Mouse (Mus musculus): ENCODE measurements around the gene Tmod4. TPM values are rescaled to one million over a fixed set of nuclear protein-coding genes. Genes with fewer than 3 reads are reported as not detected.
A peak's percentile ranks its signal among the peaks of the same experiment; 100 is the strongest.
"Not testable (repeated sequence)": the region's sequence is repeated elsewhere in the genome, so short reads cannot be mapped to it uniquely, and the experiment has no call there.

The Tmod4 gene
- polyA plus RNA-seq, 1 experiment = not detected

GRCm38 (mm10) chr3:95133680-95134101 lies 9.4 kb downstream of the Tmod4 start, which contains the start of the genes Scnm1 and Lysmd1:
Scnm1 (minus strand) TSS chr3:95134011.
Lysmd1 (plus strand) TSS chr3:95134088.
- H3K27ac ChIP-seq (ENCODE audit: insufficient read depth, low read depth, low read length) = peak within 1 kb of the TSS; percentile 63
- peak within 1 kb of the TSS; percentile 57 for H3K4me3 ChIP-seq (ENCODE audit: insufficient read depth, low read depth, low read length)
- under 1% methylated on average over 20 of the region's 20 CpGs for WGBS
- peaks cover 3% of the 10 kb centered on the region for H3K4me1 ChIP-seq (ENCODE audit: control insufficient read depth, insufficient read depth, low read length)
- no peak for TF ChIP-seq CTCF (IDR thresholded peaks at IDR 0.05; ENCODE audit: insufficient read depth, low read depth, low read length)
- no peak for TF ChIP-seq POLR2A (IDR thresholded peaks at IDR 0.05; ENCODE audit: insufficient read depth, low read depth, low read length)

- H3K4me1 ChIP-seq (ENCODE audit: control insufficient read depth, insufficient read depth, low read length); H3K4me3 ChIP-seq (ENCODE audit: insufficient read depth, low read depth, low read length); H3K27ac ChIP-seq (ENCODE audit: insufficient read depth, low read depth, low read length): not testable (repeated sequence)
- no CpG with 5 or more reads among the region's 12 CpGs for WGBS
These were observed 9.9 kb downstream of the Tmod4 start for GRCm38 (mm10) chr3:95134133-95134532.

GRCm38 (mm10) chr3:95135023-95135422 lies 10.7 kb downstream of the Tmod4 start:
- no peak for TF ChIP-seq CTCF (IDR thresholded peaks at IDR 0.05; ENCODE audit: insufficient read depth, low read depth, low read length)
- TF ChIP-seq POLR2A (IDR thresholded peaks at IDR 0.05; ENCODE audit: insufficient read depth, low read depth, low read length) = no peak
- Histone ChIP-seq H3K4me1 (ENCODE audit: control insufficient read depth, insufficient read depth, low read length) (peaks cover 3% of the 10 kb centered on the region), H3K27ac (ENCODE audit: insufficient read depth, low read depth, low read length) (no peak overlapping the region), H3K4me3 (ENCODE audit: insufficient read depth, low read depth, low read length) (peak overlapping the region; percentile 24)
- 19% methylated on average over 6 of the region's 6 CpGs for WGBS

GRCm38 (mm10) chr3:95135433-95136052 lies 11.3 kb downstream of the Tmod4 start:
- no peak for TF ChIP-seq CTCF (IDR thresholded peaks at IDR 0.05; ENCODE audit: insufficient read depth, low read depth, low read length)
- TF ChIP-seq POLR2A (IDR thresholded peaks at IDR 0.05; ENCODE audit: insufficient read depth, low read depth, low read length) = no peak
- H3K27ac ChIP-seq (ENCODE audit: insufficient read depth, low read depth, low read length) = no peak overlapping the region
- WGBS = 48% methylated on average over 7 of the region's 7 CpGs
- no peak overlapping the region for H3K4me3 ChIP-seq (ENCODE audit: insufficient read depth, low read depth, low read length)
- peaks cover 3% of the 10 kb centered on the region for H3K4me1 ChIP-seq (ENCODE audit: control insufficient read depth, insufficient read depth, low read length)

- Histone ChIP-seq H3K4me3 (ENCODE audit: insufficient read depth, low read depth, low read length) (no peak overlapping the region), H3K27ac (ENCODE audit: insufficient read depth, low read depth, low read length) (no peak overlapping the region), H3K4me1 (ENCODE audit: control insufficient read depth, insufficient read depth, low read length) (peaks cover 3% of the 10 kb centered on the region)
- WGBS = 91% methylated on average over 3 of the region's 3 CpGs
- TF ChIP-seq POLR2A (IDR thresholded peaks at IDR 0.05; ENCODE audit: insufficient read depth, low read depth, low read length) (no peak), CTCF (IDR thresholded peaks at IDR 0.05; ENCODE audit: insufficient read depth, low read depth, low read length) (no peak)
These were observed 12.1 kb downstream of the Tmod4 start for GRCm38 (mm10) chr3:95136336-95136735.

- no peak overlapping the region for H3K27ac ChIP-seq (ENCODE audit: insufficient read depth, low read depth, low read length)
- 80% methylated on average over 25 of the region's 25 CpGs for WGBS
- no peaks in the 10 kb centered on the region for H3K4me1 ChIP-seq (ENCODE audit: control insufficient read depth, insufficient read depth, low read length)
- TF ChIP-seq CTCF (IDR thresholded peaks at IDR 0.05; ENCODE audit: insufficient read depth, low read depth, low read length) (no peak), POLR2A (IDR thresholded peaks at IDR 0.05; ENCODE audit: insufficient read depth, low read depth, low read length) (no peak)
- no peak overlapping the region for H3K4me3 ChIP-seq (ENCODE audit: insufficient read depth, low read depth, low read length)
These were observed 15.5 kb downstream of the Tmod4 start for GRCm38 (mm10) chr3:95139586-95140288.

- Histone ChIP-seq H3K4me3 (ENCODE audit: insufficient read depth, low read depth, low read length) (no peak overlapping the region), H3K27ac (ENCODE audit: insufficient read depth, low read depth, low read length) (no peak overlapping the region), H3K4me1 (ENCODE audit: control insufficient read depth, insufficient read depth, low read length) (no peaks in the 10 kb centered on the region)
- 68% methylated on average over 18 of the region's 18 CpGs for WGBS
- TF ChIP-seq CTCF (IDR thresholded peaks at IDR 0.05; ENCODE audit: insufficient read depth, low read depth, low read length) = no peak
- no peak for TF ChIP-seq POLR2A (IDR thresholded peaks at IDR 0.05; ENCODE audit: insufficient read depth, low read depth, low read length)
These were observed 16.0 kb downstream of the Tmod4 start for GRCm38 (mm10) chr3:95140289-95140595.

- TF ChIP-seq POLR2A (IDR thresholded peaks at IDR 0.05; ENCODE audit: insufficient read depth, low read depth, low read length) (no peak), CTCF (IDR thresholded peaks at IDR 0.05; ENCODE audit: insufficient read depth, low read depth, low read length) (no peak)
- 91% methylated on average over 6 of the region's 6 CpGs for WGBS
These were observed 16.5 kb downstream of the Tmod4 start for GRCm38 (mm10) chr3:95140795-95141194.

GRCm38 (mm10) chr3:95141474-95141873 lies 17.2 kb downstream of the Tmod4 start:
- TF ChIP-seq POLR2A (IDR thresholded peaks at IDR 0.05; ENCODE audit: insufficient read depth, low read depth, low read length) (no peak), CTCF (IDR thresholded peaks at IDR 0.05; ENCODE audit: insufficient read depth, low read depth, low read length) (no peak)
- no peaks in the 10 kb centered on the region for H3K4me1 ChIP-seq (ENCODE audit: control insufficient read depth, insufficient read depth, low read length)
- no peak overlapping the region for H3K27ac ChIP-seq (ENCODE audit: insufficient read depth, low read depth, low read length)
- H3K4me3 ChIP-seq (ENCODE audit: insufficient read depth, low read depth, low read length) = no peak overlapping the region
- WGBS = 92% methylated on average over 9 of the region's 9 CpGs

More at GRCm38 (mm10) chr3:95140795-95141194, 16.5 kb downstream of the Tmod4 start:
- Histone ChIP-seq H3K27ac (ENCODE audit: insufficient read depth, low read depth, low read length) (no peak overlapping the region), H3K4me1 (ENCODE audit: control insufficient read depth, insufficient read depth, low read length) (no peaks in the 10 kb centered on the region), H3K4me3 (ENCODE audit: insufficient read depth, low read depth, low read length) (no peak overlapping the region)

Data from olfactory bulb, adult 2 months (tissue).